Mouse (Mus musculus): Measurements from ENCODE around the gene Olfr552.

DNA sequence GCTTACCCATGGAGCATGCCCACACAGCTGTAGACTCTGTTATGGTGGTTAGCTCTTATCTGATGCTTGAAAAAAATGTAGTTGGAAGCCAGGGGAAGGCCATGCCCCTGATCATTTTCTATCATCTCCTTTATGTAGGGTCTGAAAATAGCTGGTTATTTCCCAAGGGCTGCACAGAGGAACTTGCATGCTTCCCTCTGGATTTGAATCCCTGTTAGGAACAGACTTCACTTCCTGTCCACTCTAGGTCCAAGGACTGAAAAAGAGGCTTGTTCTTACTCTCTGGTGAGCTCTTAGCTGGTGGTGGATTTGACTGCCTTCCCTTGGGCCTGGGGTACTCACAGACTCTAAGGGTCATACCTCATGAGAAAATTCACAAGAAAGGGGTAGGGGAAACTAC, 20.5 kb downstream of the Olfr552 start, which contains the start of gene Olfr553:
- no peak for TF ChIP-seq CTCF (IDR thresholded peaks at IDR 0.05; ENCODE audit: borderline replicate concordance, insufficient read depth, low read length)
- TF ChIP-seq POLR2A (IDR thresholded peaks at IDR 0.05; ENCODE audit: low read depth, low read length), result no peak
